Mouse (Mus musculus): ENCODE results near the gene Olfr66. TPM values are rescaled to one million over a fixed set of nuclear protein-coding genes. Genes with fewer than 3 reads are reported as not detected.

The Olfr66 gene
- polyA plus RNA-seq, 1 experiment from 2014 or later, result not detected

Other genes starting within 250 kb of the Olfr66 start
- gene Olfr622, start 243.6 kb downstream of the Olfr66 start, polyA plus RNA-seq (2015; fragmentation: Nextera tagmentation; extraction: Ambion mirVana), result not detected in 2 replicates
- not detected in 2 replicates for gene Olfr623, start 222.6 kb downstream of the Olfr66 start, polyA plus RNA-seq (2015; fragmentation: Nextera tagmentation; extraction: Ambion mirVana)
- gene Olfr624, start 215.1 kb downstream of the Olfr66 start, polyA plus RNA-seq (2015; fragmentation: Nextera tagmentation; extraction: Ambion mirVana), result 0.02 TPM in 2 replicates
- gene Olfr625-ps1, start 203.5 kb downstream of the Olfr66 start, polyA plus RNA-seq (2015; fragmentation: Nextera tagmentation; extraction: Ambion mirVana), result not detected in 2 replicates
- not detected in 2 replicates for gene Olfr243, start 171.6 kb downstream of the Olfr66 start, polyA plus RNA-seq (2015; fragmentation: Nextera tagmentation; extraction: Ambion mirVana)
- gene Olfr628, start 155.9 kb downstream of the Olfr66 start, polyA plus RNA-seq (2015; fragmentation: Nextera tagmentation; extraction: Ambion mirVana), result not detected in 2 replicates
- gene Olfr629, start 141.3 kb downstream of the Olfr66 start, polyA plus RNA-seq (2015; fragmentation: Nextera tagmentation; extraction: Ambion mirVana), result 0.08 TPM in 1 of 2 replicates, not detected in the other
- not detected in 2 replicates for gene Olfr630, start 128.9 kb downstream of the Olfr66 start, polyA plus RNA-seq (2015; fragmentation: Nextera tagmentation; extraction: Ambion mirVana)
- gene Olfr69, start 114.7 kb downstream of the Olfr66 start, polyA plus RNA-seq (2015; fragmentation: Nextera tagmentation; extraction: Ambion mirVana), result not detected in 2 replicates
- not detected in 2 replicates for gene Olfr68, start 106.6 kb downstream of the Olfr66 start, polyA plus RNA-seq (2015; fragmentation: Nextera tagmentation; extraction: Ambion mirVana)
- not detected in 2 replicates for gene Olfr67, start 94.4 kb downstream of the Olfr66 start, polyA plus RNA-seq (2015; fragmentation: Nextera tagmentation; extraction: Ambion mirVana)
- 48,050 and 52,773 TPM in 2 replicates for gene Hbb-bt, start 72.3 kb downstream of the Olfr66 start, polyA plus RNA-seq (2015; fragmentation: Nextera tagmentation; extraction: Ambion mirVana)
- gene Hbb-bs, start 58.2 kb downstream of the Olfr66 start, polyA plus RNA-seq (2015; fragmentation: Nextera tagmentation; extraction: Ambion mirVana), result 116,188 and 122,775 TPM in 2 replicates
- not detected in 2 replicates for gene Hbb-bh2, start 45.7 kb downstream of the Olfr66 start, polyA plus RNA-seq (2015; fragmentation: Nextera tagmentation; extraction: Ambion mirVana)
- 44.8 and 64.6 TPM in 2 replicates for gene Hbb-bh1, start 43.1 kb downstream of the Olfr66 start, polyA plus RNA-seq (2015; fragmentation: Nextera tagmentation; extraction: Ambion mirVana)
- 304 and 542 TPM in 2 replicates for gene Hbb-y, start 33.0 kb downstream of the Olfr66 start, polyA plus RNA-seq (2015; fragmentation: Nextera tagmentation; extraction: Ambion mirVana)
- not detected in 2 replicates for gene Olfr64, start 8.2 kb upstream of the Olfr66 start, polyA plus RNA-seq (2015; fragmentation: Nextera tagmentation; extraction: Ambion mirVana)
- gene Olfr65, start 17.2 kb upstream of the Olfr66 start, polyA plus RNA-seq (2015; fragmentation: Nextera tagmentation; extraction: Ambion mirVana), result not detected in 2 replicates
- 0.20 and 0.48 TPM in 2 replicates for gene Olfr631, start 42.6 kb upstream of the Olfr66 start, polyA plus RNA-seq (2015; fragmentation: Nextera tagmentation; extraction: Ambion mirVana)
- gene Olfr632, start 48.1 kb upstream of the Olfr66 start, polyA plus RNA-seq (2015; fragmentation: Nextera tagmentation; extraction: Ambion mirVana), result 0.16 and 0.23 TPM in 2 replicates
- 0.02 TPM in 1 of 2 replicates, not detected in the other for gene Olfr633, start 58.2 kb upstream of the Olfr66 start, polyA plus RNA-seq (2015; fragmentation: Nextera tagmentation; extraction: Ambion mirVana)
- not detected in 2 replicates for gene Olfr635, start 84.9 kb upstream of the Olfr66 start, polyA plus RNA-seq (2015; fragmentation: Nextera tagmentation; extraction: Ambion mirVana)
- gene Olfr638, start 112.5 kb upstream of the Olfr66 start, polyA plus RNA-seq (2015; fragmentation: Nextera tagmentation; extraction: Ambion mirVana), result not detected in 2 replicates
- not detected in 2 replicates for gene Olfr639, start 131.1 kb upstream of the Olfr66 start, polyA plus RNA-seq (2015; fragmentation: Nextera tagmentation; extraction: Ambion mirVana)
- gene Olfr640, start 139.3 kb upstream of the Olfr66 start, polyA plus RNA-seq (2015; fragmentation: Nextera tagmentation; extraction: Ambion mirVana), result not detected in 2 replicates
- gene Olfr641, start 149.2 kb upstream of the Olfr66 start, polyA plus RNA-seq (2015; fragmentation: Nextera tagmentation; extraction: Ambion mirVana), result not detected in 2 replicates
- not detected in 2 replicates for gene Olfr642, start 166.4 kb upstream of the Olfr66 start, polyA plus RNA-seq (2015; fragmentation: Nextera tagmentation; extraction: Ambion mirVana)
- not detected in 2 replicates for gene 4930516K23Rik, start 175.2 kb upstream of the Olfr66 start, polyA plus RNA-seq (2015; fragmentation: Nextera tagmentation; extraction: Ambion mirVana)
- gene Olfr644, start 185.6 kb upstream of the Olfr66 start, polyA plus RNA-seq (2015; fragmentation: Nextera tagmentation; extraction: Ambion mirVana), result not detected in 2 replicates
- not detected in 2 replicates for gene Olfr645, start 199.2 kb upstream of the Olfr66 start, polyA plus RNA-seq (2015; fragmentation: Nextera tagmentation; extraction: Ambion mirVana)
- gene Olfr646, start 218.6 kb upstream of the Olfr66 start, polyA plus RNA-seq (2015; fragmentation: Nextera tagmentation; extraction: Ambion mirVana), result not detected in 2 replicates
- gene Ubqln5, start 243.6 kb upstream of the Olfr66 start, polyA plus RNA-seq (2015; fragmentation: Nextera tagmentation; extraction: Ambion mirVana), result not detected in 2 replicates